Mouse (Mus musculus) gastrocnemius, adult 8-10 months (tissue): ENCODE measurements around the gene Dnajb6. TPM values are rescaled to one million over a fixed set of nuclear protein-coding genes. Genes with fewer than 3 reads are reported as not detected.

Experiments used
- DNase-seq, 2 experiments: peaks; one replicate each; pipeline ENCODE4 v3.0.0; 2022; ENCODE audit warnings: low spot score in 2 of 2
- total RNA-seq, 4 experiments: library from RNA; stranded (reverse); gene quantifications; 2 replicates each; pipeline ENCODE4 v1.2.4; 2022

Dnajb6 gene
- total RNA-seq, 4 experiments from 2014 or later: 79.7 to 88.2 (median 83.7) TPM

DNA sequence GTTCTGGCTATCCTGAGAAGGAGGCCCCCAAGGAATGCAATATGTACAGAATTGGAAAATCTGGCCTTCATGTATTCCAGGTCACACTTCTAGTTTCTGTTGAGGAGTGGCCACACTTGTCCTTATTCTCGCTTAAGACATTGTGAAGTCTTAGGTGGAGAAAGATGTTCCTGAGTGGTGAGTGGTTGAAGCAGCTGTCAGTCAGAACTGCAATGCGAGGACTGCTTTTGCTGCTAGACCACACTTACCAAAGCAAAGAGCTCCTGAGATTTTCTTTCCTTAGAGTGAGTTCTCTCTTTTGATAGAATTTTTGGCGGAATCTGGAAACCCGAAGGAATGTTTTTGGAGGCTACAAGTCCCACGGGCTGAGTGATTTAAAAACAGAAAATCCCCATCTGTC lies 112.0 kb downstream of the Dnajb6 start:
- no peak for DNase-seq

GRCm38 (mm10) chr5:29848091-29848490 lies 112.6 kb downstream of the Dnajb6 start:
- DNase-seq: no peak

DNA sequence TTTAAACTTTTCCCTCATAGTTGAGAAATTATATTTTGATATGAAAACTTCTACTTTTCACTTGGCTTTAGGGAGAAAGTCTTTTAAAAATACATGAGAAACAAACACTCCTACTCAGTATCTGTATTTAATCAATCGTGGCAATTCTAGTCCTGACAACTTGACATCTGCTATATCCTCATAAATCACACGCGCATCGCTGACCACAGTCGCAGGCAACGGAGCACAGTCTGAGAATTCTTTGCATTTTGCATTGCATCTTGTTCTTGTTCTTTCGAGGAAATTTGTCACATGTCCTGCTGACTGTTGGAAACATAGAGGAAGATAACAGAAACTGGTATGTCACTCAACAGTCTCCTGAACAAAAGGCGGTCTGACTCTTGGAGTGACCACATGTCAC lies 116.9 kb downstream of the Dnajb6 start:
- DNase-seq: no peak

DNA sequence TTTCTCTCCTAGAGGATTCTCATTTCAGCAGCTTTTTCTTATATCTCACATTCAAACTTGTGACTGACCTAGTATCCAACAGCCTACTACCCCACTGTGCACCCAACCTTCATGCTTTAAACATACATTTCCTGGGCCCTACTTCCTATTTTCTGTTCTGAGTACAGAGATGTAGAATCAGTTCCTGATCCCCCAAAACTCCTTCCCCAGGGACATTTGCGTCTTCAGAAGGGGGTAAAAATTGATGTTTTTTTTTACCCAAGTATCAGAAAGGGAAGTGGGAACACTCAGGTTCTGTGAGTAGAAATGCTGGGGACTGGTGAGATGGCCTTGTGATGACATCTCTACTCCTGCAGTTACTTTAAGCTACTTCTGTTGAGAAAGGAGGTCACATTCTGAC lies 117.5 kb downstream of the Dnajb6 start:
- DNase-seq: no peak

- no peak for DNase-seq
These were observed 118.9 kb downstream of the Dnajb6 start for GRCm38 (mm10) chr5:29854376-29854775.

GRCm38 (mm10) chr5:29854971-29855370 lies 119.5 kb downstream of the Dnajb6 start:
- DNase-seq: no peak

- no peak for DNase-seq
These were observed 126.0 kb downstream of the Dnajb6 start for GRCm38 (mm10) chr5:29861522-29861921.

DNA sequence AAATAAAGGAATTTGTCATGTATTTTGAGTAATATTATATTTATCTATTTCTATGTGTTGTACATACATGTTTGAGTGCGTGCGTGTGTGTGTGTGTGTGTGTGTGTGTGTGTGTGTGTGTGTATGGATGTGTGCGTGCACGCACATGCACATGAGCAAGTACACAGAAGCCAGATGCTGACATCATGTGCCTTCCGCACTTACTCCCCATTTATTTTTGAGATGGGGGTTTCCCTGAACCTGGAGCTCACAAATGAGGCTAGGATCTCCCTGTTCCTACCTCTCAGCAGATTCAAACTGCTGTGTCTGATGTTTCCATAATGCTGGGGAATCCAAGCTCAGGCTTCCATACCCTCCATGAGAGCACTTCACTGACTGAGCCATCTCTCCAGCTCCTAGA lies 126.9 kb downstream of the Dnajb6 start:
- DNase-seq: no peak

DNA sequence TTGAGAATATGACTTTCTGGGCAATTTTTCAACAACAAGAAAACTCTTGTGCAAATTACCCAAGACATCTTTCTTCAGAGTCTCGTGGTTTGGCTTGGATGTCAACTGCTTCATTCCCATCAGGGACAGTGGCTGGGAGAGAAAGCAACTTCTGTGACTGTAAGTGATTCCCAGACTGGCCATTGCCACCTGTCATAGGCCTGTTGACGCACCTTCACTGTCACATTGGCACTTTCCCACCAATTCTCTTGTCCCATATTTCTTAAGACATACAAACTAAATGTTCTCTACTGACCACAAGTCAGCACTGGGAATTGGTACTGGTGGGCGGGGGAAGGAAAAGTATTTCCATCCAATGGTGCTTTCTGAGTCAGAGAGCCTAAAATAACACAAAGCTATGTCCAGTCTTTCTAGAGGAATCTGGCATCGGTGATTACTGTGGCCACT lies 128.8 kb downstream of the Dnajb6 start:
- peak; percentile 32 to 38 for DNase-seq

GRCm38 (mm10) chr5:29864994-29865393 lies 129.5 kb downstream of the Dnajb6 start:
- no peak for DNase-seq

Other genes starting within 250 kb of the Dnajb6 start
- gene Ube3c, start 166.4 kb upstream of the Dnajb6 start, total RNA-seq: 10 to 100 TPM; 35.4 to 41.3 (median 40.5) TPM
- not detected for gene Gm5129, start 248 bp downstream of the Dnajb6 start, total RNA-seq